Mouse (Mus musculus) 3T3-L1 (cell line): Measurements from ENCODE around the gene Hoxb9.
A peak's percentile ranks its signal among the peaks of the same experiment; 100 is the strongest.

Source experiments
- DNase-seq: peaks from one replicate; pipeline ENCODE4 v3.0.0-alpha.2; 2015; ENCODE audit warnings: low read depth, low spot score

Gene Hoxb9

GRCm38 (mm10) chr11:96270996-96271540, at the start of gene Hoxb9:
TSS of gene Hoxb9 (plus strand) at chr11:96271457.
- no peak for DNase-seq

- DNase-seq, result peak; percentile 54
Measured at GRCm38 (mm10) chr11:96223813-96224212, 47.4 kb upstream of the Hoxb9 start.

- no peak for DNase-seq
Measured at GRCm38 (mm10) chr11:96227676-96228075, 43.6 kb upstream of the Hoxb9 start.

GRCm38 (mm10) chr11:96234906-96235305, 36.4 kb upstream of the Hoxb9 start:
- DNase-seq, result peak; percentile 66

- peak; percentile 85 for DNase-seq
Measured at GRCm38 (mm10) chr11:96240211-96240610, 31.0 kb upstream of the Hoxb9 start.

GRCm38 (mm10) chr11:96250901-96251300, 20.4 kb upstream of the Hoxb9 start:
- DNase-seq, result no peak

- no peak for DNase-seq
Measured at GRCm38 (mm10) chr11:96251480-96252031, 19.7 kb upstream of the Hoxb9 start.

GRCm38 (mm10) chr11:96252541-96253120, 18.6 kb upstream of the Hoxb9 start:
- DNase-seq, result no peak

- no peak for DNase-seq
Measured at GRCm38 (mm10) chr11:96254221-96254620, 17.0 kb upstream of the Hoxb9 start.

- DNase-seq, result no peak
Measured at GRCm38 (mm10) chr11:96255111-96255995, 15.9 kb upstream of the Hoxb9 start.

GRCm38 (mm10) chr11:96255996-96256445, 15.2 kb upstream of the Hoxb9 start:
- no peak for DNase-seq

- DNase-seq, result no peak
Measured at GRCm38 (mm10) chr11:96257141-96257540, 14.1 kb upstream of the Hoxb9 start.

- DNase-seq, result no peak
Measured at GRCm38 (mm10) chr11:96259038-96259437, 12.2 kb upstream of the Hoxb9 start.

- no peak for DNase-seq
Measured at GRCm38 (mm10) chr11:96259511-96259910, 11.7 kb upstream of the Hoxb9 start.

GRCm38 (mm10) chr11:96260310-96260970, 10.8 kb upstream of the Hoxb9 start:
- DNase-seq, result peak; percentile 87

GRCm38 (mm10) chr11:96261323-96261890, 9.8 kb upstream of the Hoxb9 start:
- no peak for DNase-seq

GRCm38 (mm10) chr11:96262262-96262830, 8.9 kb upstream of the Hoxb9 start:
- no peak for DNase-seq

- no peak for DNase-seq
Measured at GRCm38 (mm10) chr11:96263636-96264389, 7.4 kb upstream of the Hoxb9 start.

- DNase-seq, result no peak
Measured at GRCm38 (mm10) chr11:96264390-96265020, 6.8 kb upstream of the Hoxb9 start.

GRCm38 (mm10) chr11:96265954-96266353, 5.3 kb upstream of the Hoxb9 start:
- DNase-seq, result no peak
